Mouse (Mus musculus): Measurements from ENCODE around the gene Zhx3. TPM values are rescaled to one million over a fixed set of nuclear protein-coding genes. Genes with fewer than 3 reads are reported as not detected.
A peak's percentile ranks its signal among the peaks of the same experiment; 100 is the strongest.

Zhx3 gene
- polyA plus RNA-seq, 2 experiments from 2014 or later = 8.3 to 11.5 TPM

DNA sequence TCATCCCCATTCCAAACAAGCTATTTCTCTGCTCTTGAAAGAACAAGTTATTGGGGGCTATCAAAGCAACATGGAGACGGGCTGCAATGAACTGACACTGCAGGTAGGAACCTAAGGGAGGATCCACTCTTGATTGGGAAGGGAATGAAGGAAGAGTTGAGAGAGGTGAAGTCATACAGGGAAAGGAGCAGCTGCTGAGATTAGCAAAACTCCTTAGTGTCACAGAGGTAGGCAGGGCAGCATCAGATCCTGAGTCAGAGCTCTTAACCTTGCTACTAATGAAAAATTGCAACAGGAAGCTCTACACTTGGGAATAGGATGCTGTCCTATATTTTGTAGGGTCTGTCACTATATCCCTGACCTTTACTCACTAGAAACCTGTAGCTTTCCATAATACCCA is 71.8 kb downstream of the Zhx3 start:
- ATAC-seq = no peak

GRCm38 (mm10) chr2:160798206-160798605 is 74.6 kb downstream of the Zhx3 start:
- no peak for ATAC-seq

- ATAC-seq = peak; percentile 40
Measured at GRCm38 (mm10) chr2:160796973-160797372, 75.8 kb downstream of the Zhx3 start.

DNA sequence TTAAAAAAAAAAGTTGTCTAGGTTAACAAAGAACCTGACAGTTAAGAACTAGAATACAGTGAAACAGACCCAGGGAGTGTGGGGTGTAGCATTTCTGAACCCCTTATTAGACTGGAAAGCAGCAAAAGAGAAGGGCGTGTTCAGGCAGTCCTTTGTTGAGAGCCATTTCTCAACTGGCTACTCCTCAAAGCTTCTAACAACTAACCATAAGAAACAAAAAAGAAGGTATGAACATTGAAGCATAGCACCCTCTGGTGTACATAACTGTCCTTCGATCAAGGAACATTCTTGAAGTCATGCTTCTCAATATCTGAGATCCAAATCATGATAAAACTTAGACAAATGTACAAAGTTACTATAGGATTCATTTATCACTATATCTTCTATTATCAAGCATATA is 79.7 kb downstream of the Zhx3 start:
- peak; percentile 92 for ATAC-seq

DNA sequence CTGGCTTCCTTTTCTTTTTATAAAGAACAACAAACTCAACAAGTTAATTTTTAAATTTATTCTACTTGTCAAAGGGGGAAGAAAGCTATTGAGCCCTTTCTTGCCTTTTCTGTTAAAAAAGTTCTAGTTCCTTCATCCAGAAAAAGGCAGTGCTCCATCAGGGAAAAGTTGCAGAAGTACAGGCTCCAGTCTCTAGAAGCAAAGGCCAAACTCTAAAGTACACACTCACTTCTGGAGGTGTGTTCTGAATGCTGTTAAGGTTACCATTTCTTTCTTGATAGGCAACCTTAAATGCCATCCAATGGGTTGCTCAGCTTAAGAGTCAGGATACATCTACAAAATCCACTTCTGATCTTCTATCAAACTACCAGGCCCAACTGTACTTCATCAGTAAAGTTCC is 83.1 kb downstream of the Zhx3 start:
- ATAC-seq = no peak

DNA sequence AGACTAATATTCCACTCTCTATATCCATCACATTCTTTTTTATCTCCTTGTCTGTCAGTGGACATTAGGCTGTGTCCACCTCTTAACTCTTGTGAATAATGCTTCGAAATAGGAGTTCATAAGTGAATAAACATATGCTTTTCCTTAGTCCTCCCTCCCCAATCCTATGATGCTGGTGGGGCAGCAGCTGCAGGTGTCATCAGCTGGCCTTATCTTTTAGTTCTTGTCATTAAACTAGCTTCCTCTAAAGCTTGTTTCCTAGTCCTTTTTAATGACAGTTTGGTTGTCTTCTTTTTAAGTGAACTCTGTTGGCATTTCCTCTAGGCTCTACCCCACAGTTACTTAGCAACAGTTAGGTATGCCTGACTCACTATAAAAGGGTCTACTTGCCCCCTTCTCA is 83.8 kb downstream of the Zhx3 start:
- no peak for ATAC-seq

DNA sequence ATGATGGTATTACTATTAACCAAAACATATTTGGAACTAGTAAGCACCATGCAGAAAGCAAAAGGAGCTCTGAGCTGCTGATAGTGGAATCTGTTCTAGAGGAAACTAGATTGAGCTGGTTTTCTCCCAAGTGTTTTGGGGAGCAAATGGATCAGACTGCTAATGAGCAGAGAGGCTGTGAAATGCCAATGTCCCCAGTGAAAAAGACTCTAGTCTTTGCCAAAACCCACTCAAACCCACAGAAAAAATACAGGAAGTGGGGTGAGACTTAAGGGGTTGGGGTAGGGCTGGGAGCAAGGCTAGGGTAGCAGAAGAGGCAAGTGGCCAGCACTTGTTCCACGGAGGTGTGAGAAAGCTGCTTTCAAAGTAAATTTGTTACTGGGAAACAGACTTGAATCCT is 86.5 kb downstream of the Zhx3 start:
- no peak for ATAC-seq

- no peak for ATAC-seq
Measured at GRCm38 (mm10) chr2:160780834-160781219, 92.0 kb downstream of the Zhx3 start.

DNA sequence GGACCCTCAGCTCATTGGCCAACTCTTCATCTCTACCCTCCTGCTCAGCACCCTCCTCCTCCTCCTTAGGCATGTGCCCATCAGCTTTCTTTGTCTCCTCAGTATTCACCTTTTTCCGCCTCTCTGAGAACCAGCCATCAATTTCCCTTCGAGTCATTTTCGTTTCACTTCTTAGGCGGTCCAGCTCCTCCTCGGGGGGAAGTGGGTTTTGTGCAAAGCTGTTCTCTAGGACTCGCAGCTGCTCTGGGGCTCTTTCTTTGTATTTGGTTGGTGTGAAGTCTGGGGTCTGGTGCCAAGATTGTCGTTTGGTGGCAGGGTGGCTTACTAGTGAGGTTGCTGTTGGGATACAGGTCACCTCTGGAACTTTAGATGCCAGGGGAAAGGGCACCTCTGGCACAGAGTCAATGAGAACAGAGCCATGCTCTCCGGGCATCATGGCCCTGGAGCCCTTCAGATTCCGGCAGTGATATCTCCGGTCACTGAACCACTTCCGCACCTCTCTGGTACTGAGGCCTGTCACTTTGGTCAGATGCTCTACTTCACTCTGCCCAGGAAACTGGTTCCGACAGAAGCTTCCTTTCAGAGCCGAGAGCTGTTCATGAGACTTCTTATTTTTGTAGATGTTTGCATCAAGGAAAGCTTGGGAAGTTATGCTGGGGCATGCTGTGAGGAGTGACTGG is 92.5 kb downstream of the Zhx3 start:
- ATAC-seq = peak; percentile 65

- no peak for ATAC-seq
Measured at GRCm38 (mm10) chr2:160778034-160778433, 94.8 kb downstream of the Zhx3 start.

DNA sequence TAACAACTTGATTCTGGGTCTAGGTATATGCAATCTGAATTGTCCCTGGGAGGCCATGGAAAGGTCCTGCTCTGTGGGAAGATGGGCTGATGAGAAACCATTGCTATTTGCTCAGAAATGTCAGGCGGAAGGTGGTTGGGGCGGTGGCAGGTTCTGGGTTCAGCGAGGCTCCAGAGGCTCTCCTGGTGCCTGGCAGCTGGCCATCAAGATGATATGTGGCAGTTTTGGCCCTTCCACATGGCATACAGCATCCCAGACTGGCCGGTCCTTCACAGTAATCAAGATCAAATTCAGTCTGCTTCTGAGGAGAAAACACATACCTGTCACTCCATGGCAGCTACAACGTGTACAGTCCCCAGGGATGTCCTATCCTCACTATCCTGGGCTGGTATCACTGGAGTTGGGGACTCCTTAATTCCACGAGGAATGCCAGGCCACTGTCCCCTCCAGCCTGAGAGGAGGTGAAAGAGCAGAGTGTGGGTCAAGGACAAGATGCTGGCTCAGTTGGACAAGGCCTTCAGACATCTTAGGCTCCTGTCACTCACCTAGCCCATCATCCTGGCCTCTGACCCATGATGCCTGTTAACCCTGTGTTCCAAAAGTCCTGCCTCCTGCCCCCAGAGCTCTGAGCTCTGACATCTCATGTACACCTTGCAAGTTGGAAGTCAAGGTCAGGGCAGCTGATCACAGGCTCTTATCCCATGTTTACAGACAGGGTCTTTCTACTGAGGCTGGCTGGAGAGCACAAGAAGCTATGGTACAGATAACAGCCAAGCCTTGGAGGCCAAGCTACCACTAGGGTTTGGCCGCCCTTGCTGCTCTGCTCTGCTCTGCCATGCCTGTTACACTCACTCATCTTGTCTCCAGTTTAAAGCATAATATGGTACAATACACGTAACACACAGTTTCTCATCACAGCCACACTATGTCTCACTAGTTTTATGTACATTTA is 101.2 kb downstream of the Zhx3 start:
- ATAC-seq = no peak

- no peak for ATAC-seq
Measured at GRCm38 (mm10) chr2:160770871-160771270, 101.9 kb downstream of the Zhx3 start.

- no peak for ATAC-seq
Measured at GRCm38 (mm10) chr2:160770409-160770808, 102.4 kb downstream of the Zhx3 start.

- ATAC-seq = no peak
Measured at GRCm38 (mm10) chr2:160768997-160769396, 103.8 kb downstream of the Zhx3 start.

DNA sequence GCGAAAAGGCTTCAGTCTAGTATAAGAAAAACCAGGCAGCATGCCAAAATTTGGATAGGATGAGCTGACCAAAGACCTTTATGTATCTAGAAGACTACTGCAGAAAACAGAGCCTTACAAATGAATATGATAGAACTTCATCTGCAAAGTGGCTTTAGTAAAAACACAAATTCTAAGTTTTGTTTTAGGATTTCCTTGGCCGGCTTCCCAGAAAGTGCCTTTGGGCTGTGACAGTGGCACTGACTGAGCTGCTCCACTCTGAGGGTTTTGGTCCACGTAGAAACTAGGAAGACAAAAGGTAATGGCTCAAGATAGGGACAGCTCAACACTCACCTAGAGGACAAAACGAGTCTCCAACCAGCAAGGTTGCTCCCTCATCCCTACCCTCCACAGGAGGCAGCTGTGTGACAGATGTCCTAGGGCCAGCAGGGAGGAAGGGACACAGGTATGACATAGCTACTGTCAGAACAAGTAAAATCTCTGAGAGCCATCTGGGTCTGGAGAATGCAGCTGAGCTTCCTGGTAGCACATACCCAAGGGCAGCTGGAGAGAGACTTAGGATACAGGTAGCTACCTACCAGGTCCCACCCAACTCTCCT is 104.6 kb downstream of the Zhx3 start:
- ATAC-seq = no peak

GRCm38 (mm10) chr2:160767201-160767600 is 105.6 kb downstream of the Zhx3 start:
- no peak for ATAC-seq

DNA sequence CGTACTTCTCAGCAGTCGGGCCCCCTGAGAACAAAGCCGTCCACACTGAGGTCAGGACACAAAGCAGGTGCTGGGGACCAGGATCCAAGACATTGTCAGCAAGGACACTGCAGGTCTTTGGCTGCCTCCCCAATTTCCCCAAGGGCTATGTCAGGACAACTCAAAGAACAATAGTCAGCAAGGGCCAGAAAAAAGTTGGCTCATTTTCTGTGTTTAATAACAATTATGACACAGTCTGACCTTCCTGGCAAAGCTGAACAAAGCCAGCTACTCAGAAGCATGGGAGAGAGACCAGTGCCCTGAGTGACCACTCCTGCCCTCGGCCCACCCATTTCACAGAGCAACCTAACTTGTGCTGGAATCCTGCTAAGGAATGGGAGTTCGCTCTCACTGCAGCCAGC is 106.4 kb downstream of the Zhx3 start:
- no peak for ATAC-seq

GRCm38 (mm10) chr2:160765096-160765495 is 107.7 kb downstream of the Zhx3 start:
- no peak for ATAC-seq

GRCm38 (mm10) chr2:160764386-160764785 is 108.4 kb downstream of the Zhx3 start:
- no peak for ATAC-seq

DNA sequence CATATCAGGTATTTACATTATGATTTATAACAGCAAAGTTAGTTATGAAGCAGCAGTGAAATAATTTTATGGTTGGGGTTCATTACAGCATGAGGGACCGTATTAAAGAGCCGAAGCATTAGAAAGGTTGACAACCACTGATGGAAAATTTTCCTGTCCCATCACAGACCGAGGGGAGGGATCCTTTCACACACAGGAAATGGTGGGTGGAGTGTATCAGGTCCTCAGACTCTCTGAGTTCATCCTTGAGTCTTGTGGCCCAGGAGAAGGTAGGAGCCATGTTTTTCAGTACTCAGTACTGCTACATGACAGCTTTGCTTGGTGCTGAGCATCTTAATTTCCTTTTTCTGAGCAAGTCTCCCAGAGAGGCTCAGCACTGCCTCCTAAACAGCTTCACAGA is 109.0 kb downstream of the Zhx3 start:
- ATAC-seq = peak; percentile 68

DNA sequence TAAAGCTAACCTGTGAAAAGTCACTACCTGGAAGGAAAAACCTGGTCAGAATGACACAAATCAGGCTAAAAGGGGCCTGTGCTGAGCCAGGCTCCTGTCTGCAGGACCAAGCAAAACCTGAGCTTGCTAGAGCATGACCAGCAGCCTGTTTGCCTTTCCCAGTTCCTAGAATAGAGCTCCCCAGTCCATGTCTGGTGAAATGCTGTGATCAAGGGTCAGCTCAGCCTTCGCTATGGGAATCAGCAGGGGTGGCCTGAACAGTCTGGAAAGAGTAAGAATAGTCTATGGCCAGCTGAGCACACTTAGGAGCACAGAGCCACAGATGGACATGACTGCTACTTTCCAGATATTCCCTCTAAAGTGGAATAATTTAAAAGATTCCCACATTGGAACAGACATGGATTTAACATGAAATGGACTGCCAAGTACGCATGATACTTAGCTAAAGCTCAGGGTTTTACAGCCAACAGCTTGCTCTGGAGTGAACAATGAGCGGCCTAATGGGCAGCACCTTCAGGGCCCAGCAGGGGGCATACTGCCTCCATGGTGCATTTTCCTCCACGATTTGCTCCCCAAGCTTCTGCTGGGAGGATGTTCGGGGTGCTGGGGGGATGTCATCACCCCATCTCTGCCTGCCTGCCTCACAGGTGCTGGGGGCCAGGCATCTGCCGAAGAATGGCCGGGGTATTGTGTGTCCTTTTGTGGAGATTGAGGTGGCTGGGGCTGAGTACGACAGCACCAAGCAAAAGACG is 112.2 kb downstream of the Zhx3 start:
- ATAC-seq = no peak

DNA sequence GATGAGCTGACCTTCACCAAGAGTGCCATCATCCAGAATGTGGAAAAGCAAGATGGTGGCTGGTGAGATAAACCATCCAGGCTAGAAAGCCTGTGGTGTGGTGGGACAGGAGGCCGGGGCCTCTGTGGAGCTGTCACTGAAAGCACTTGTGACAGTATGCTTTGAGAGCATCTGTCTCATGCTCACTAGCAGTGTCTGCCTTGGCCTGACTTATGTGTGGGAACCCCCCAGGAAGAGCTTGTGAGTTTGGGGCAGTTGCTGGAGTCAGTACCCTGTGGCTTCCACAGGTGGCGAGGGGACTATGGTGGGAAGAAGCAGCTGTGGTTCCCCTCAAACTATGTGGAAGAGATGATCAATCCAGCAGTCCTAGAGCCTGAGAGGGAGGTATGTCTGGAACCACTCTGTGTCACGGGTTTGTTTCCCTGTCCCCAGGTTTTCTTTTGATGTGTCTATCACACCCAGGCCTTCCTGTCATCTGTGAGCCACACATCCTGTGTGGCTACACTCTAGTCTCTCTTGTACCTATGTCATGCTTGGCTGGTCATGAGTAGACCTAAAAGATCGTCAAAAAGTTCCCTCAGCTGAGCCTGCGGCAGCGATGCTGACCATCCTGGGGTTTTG is 116.1 kb downstream of the Zhx3 start:
- peak; percentile 94 for ATAC-seq

Measured in CD4-positive, CD25-positive, alpha-beta regulatory T cell, adult 4 months (primary cell).